Mouse (Mus musculus) myocyte (in vitro differentiated cells): Measurements from ENCODE around the gene Mrps18a.

Experiments used
- CEBPB ChIP-seq: IDR thresholded peaks from 2 replicates; pipeline ENCODE4 v1.6.1; 2011; ENCODE audit warnings: mild to moderate bottlenecking, moderate library complexity; ENCODE audit not compliant: poor library complexity, insufficient read depth, severe bottlenecking
- E2F4 ChIP-seq: IDR thresholded peaks from one replicate; pipeline ENCODE4 v1.6.1; 2011; ENCODE audit warnings: mild to moderate bottlenecking, control low read depth, moderate library complexity; ENCODE audit not compliant: insufficient read depth
- MAX ChIP-seq: IDR thresholded peaks from one replicate; pipeline ENCODE4 v1.6.1; 2011; ENCODE audit warnings: low read depth, mild to moderate bottlenecking, control low read depth
- MYOD1 ChIP-seq, 3 experiments: IDR thresholded peaks; one replicate each; pipeline ENCODE4 v1.6.1; 2011; ENCODE audit warnings: control low read depth in 2 of 3, low read depth in 2 of 3, mild to moderate bottlenecking in 2 of 3, moderate library complexity in 1 of 3; ENCODE audit not compliant: insufficient read length in 2 of 3, control insufficient read depth in 1 of 3
- POLR2A ChIP-seq: IDR thresholded peaks from one replicate; pipeline ENCODE4 v1.6.1; 2011; ENCODE audit warnings: low read depth, mild to moderate bottlenecking, control low read depth, moderate library complexity; ENCODE audit not compliant: insufficient read length
- POLR2AphosphoS2 ChIP-seq: IDR thresholded peaks from one replicate; pipeline ENCODE4 v1.6.1; 2011; ENCODE audit warnings: low read depth, control low read depth; ENCODE audit not compliant: insufficient read length
- REST ChIP-seq: IDR thresholded peaks from one replicate; pipeline ENCODE4 v1.6.1; 2011; ENCODE audit warnings: mild to moderate bottlenecking, control low read depth, moderate library complexity; ENCODE audit not compliant: insufficient read depth, insufficient read length
- TCF12 ChIP-seq: IDR thresholded peaks from one replicate; pipeline ENCODE4 v1.6.1; 2011; ENCODE audit warnings: mild to moderate bottlenecking, control low read depth; ENCODE audit not compliant: poor library complexity, insufficient read depth, severe bottlenecking

DNA sequence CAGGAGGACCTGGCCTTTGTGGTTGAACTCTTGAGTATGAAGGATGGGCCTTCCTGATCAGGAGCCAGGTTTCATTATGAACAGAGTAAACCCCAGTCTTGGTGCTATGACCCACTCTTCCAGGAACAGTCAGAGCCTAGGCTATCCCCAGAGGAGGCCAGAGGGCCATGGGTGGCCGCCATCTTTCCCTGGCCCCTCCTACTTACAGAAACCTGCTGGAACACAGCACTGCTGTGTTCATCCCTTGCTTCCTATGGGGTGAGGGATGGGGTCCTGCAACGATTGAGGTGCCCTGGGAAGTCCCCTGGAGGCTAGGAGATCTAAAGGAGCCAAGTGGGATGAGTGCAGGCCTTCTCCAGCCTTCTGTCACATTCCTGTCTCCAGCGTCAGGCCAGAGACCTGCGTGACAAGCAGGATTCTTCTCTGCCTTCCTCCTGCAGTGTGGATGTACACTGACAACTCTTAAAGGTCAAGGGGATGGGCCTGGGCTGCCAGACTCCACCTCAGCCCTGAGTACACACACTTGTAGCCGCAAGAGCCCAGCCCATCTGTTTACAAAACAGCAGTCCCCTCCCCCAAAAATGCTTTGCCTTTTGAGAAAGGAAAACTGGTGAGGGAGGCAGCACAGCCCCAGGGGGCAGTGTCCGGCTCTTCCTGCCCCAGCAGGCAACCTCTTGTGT, 17.2 kb downstream of the Mrps18a start:
- no peak for TF ChIP-seq MYOD1 (IDR thresholded peaks at IDR 0.05; ENCODE audit: control insufficient read depth in 1 of 3, insufficient read length in 2 of 3, low read depth in 2 of 3)
- TF ChIP-seq E2F4: no peak
- no peak for TF ChIP-seq MAX
- no peak for TF ChIP-seq POLR2A
- no peak for TF ChIP-seq TCF12
- TF ChIP-seq REST: no peak
- TF ChIP-seq CEBPB: no peak
- TF ChIP-seq POLR2AphosphoS2: no peak
